Mouse (Mus musculus) limb, embryonic 15.5 days (tissue): ENCODE results near the gene Bace2. TPM values are rescaled to one million over a fixed set of nuclear protein-coding genes. Genes with fewer than 3 reads are reported as not detected.

Experiments
- ATAC-seq: fragments of 200-750 bp; cut with Nextera tagmentation; 2 replicates; pipeline ENCODE4 v1.8.0; 2017; ENCODE audit warnings: low read depth, moderate TSS enrichment; ENCODE audit not compliant: insufficient number of reproducible peaks, low FRiP score, low TSS enrichment
- H3K27ac ChIP-seq: fragments of 300-500 bp; sonication (generic); 2 replicates; pipeline ENCODE4 v1.5.1; 2015; ENCODE audit warnings: moderate library complexity, mild to moderate bottlenecking, inconsistent platforms
- H3K27me3 ChIP-seq: fragments of 300-500 bp; sonication (generic); 2 replicates; pipeline ENCODE4 v1.6.1; 2015; ENCODE audit warnings: inconsistent platforms
- H3K36me3 ChIP-seq: fragments of 300-500 bp; sonication (generic); 2 replicates; pipeline ENCODE4 v1.6.1; 2015; ENCODE audit warnings: inconsistent platforms
- H3K4me1 ChIP-seq: fragments of 300-500 bp; sonication (generic); 2 replicates; pipeline ENCODE4 v1.6.1; 2015; ENCODE audit warnings: inconsistent platforms
- H3K4me2 ChIP-seq: fragments of 300-500 bp; sonication (generic); 2 replicates; pipeline ENCODE4 v1.6.1; 2015; ENCODE audit warnings: mild to moderate bottlenecking, inconsistent platforms
- H3K4me3 ChIP-seq: fragments of 300-500 bp; sonication (generic); 2 replicates; pipeline ENCODE4 v1.5.1; 2015; ENCODE audit warnings: mild to moderate bottlenecking, inconsistent platforms
- H3K9ac ChIP-seq: fragments of 300-500 bp; sonication (generic); 2 replicates; pipeline ENCODE4 v1.6.1; 2015; ENCODE audit warnings: inconsistent platforms
- H3K9me3 ChIP-seq: fragments of 300-500 bp; sonication (generic); 2 replicates; pipeline ENCODE4 v1.6.1; 2016; ENCODE audit warnings: inconsistent platforms
- WGBS: fragments of 180-500 bp; shearing (Covaris S2); methylation state at CpG from one replicate; pipeline ENCODE4 v1.1.7; 2015; 5-methylcytosine and 5-hydroxymethylcytosine counted together
- polyA plus RNA-seq: library from polyadenylated mRNA; unstranded; fragments of >200 nt; fragmentation: Nextera tagmentation; extraction: Ambion mirVana; gene quantifications from 2 replicates; pipeline ENCODE4 v1.2.1, GENCODE M21; 2015

Gene Bace2
- polyA plus RNA-seq, 1 experiment from 2014 or later, result 13.0 TPM

GRCm38 (mm10) chr16:97478655-97479054 lies 122.1 kb downstream of the Bace2 start:
- Histone ChIP-seq H3K27ac (no peak overlapping the region), H3K27me3 (no peaks in the 10 kb centered on the region), H3K9ac (no peak overlapping the region), H3K4me2 (no peak overlapping the region), H3K36me3 (no peaks in the 10 kb centered on the region), H3K4me1 (no peaks in the 10 kb centered on the region), H3K9me3 (no peaks in the 10 kb centered on the region), H3K4me3 (no peak overlapping the region)
- ATAC-seq, result no peak
- 69% methylated on average over 2 of the region's 2 CpGs for WGBS

GRCm38 (mm10) chr16:97492369-97492768 lies 135.8 kb downstream of the Bace2 start:
- no peak for ATAC-seq
- Histone ChIP-seq H3K4me1 (0 out of 2 replicates have a peak, but pooled peaks cover 3% of the 10 kb centered on the region), H3K36me3 (no peaks in the 10 kb centered on the region), H3K9ac (no peak overlapping the region), H3K9me3 (no peaks in the 10 kb centered on the region), H3K27ac (no peak overlapping the region), H3K4me2 (no peak overlapping the region), H3K4me3 (no peak overlapping the region), H3K27me3 (no peaks in the 10 kb centered on the region)
- WGBS, result 75% methylated on average over 1 of the region's 1 CpGs

Other genes with a start within 250 kb of the Bace2 start
- 0.06 and 0.08 TPM in 2 replicates for gene Dscam, start 186.0 kb upstream of the Bace2 start, polyA plus RNA-seq
- gene Mx1, start 106.2 kb downstream of the Bace2 start, polyA plus RNA-seq, result 0.23 and 0.30 TPM in 2 replicates
- gene Fam3b, start 158.1 kb downstream of the Bace2 start, polyA plus RNA-seq, result 2.2 and 3.1 TPM in 2 replicates